Mouse (Mus musculus) left cerebral cortex, postnatal 4 days (tissue): Measurements from ENCODE around the gene Actrt1. TPM values are rescaled to one million over a fixed set of nuclear protein-coding genes. Genes with fewer than 3 reads are reported as not detected.

Experiments used
- DNase-seq: peaks from one replicate; pipeline ENCODE4 v3.0.0-alpha.2; 2022
- intact Hi-C: fragments of 180-260 bp; cut with DNase I; formaldehyde crosslinking; loops from one replicate; pipeline ENCODE4 v1.15.1; 2025
- total RNA-seq, 2 experiments: library from RNA; stranded (reverse); gene quantifications; 2 replicates each; pipeline ENCODE4 v1.2.3; 2021

Actrt1 gene
- total RNA-seq: not detected

DNA sequence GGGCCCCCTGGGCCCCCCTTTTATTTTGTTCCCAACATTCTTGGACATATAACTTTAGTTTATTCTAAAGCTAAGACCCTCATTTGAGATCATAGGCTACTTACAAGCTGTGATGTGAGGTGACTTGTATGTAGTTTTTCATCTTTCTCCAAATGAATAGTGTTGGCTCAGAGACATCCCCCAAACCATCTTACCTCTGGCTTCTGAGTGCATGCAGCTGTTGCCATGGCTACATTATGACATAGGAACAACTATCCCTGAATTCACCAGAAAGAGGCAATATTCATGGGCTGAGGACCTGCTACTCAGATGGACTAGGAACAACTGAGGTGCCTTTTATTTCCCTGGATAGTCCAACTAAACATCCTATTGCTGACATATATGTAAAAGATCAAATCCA is at the start of gene Actrt1:
Gene Actrt1, plus strand, starts transcription at position 301 of the 400 bp plus-strand sequence.
- DNase-seq: no peak
- intact Hi-C loops: no loop called here

GRCm38 (mm10) chrX:46331463-46332115 is 2.8 kb downstream of the Actrt1 start:
- DNase-seq: no peak
- intact Hi-C loops: no loop called here
